Mouse (Mus musculus) intestine, postnatal 0 days (tissue): Measurements from ENCODE around the gene Rab42. TPM values are rescaled to one million over a fixed set of nuclear protein-coding genes. Genes with fewer than 3 reads are reported as not detected.
"Not testable (repeated sequence)": the region's sequence is repeated elsewhere in the genome, so short reads cannot be mapped to it uniquely, and the experiment has no call there.

Experiments
- ATAC-seq: fragments of 200-750 bp; cut with Nextera tagmentation; 2 replicates; pipeline ENCODE4 v1.8.0; 2017; ENCODE audit warnings: mild to moderate bottlenecking, moderate TSS enrichment, moderate library complexity
- H3K27ac ChIP-seq: fragments of 300-500 bp; sonication (generic); 2 replicates; pipeline ENCODE4 v1.5.1; 2014; ENCODE audit warnings: mild to moderate bottlenecking, low read depth, low read length, moderate library complexity
- H3K27me3 ChIP-seq: fragments of 300-500 bp; sonication (generic); replicated peaks from 2 replicates; pipeline ENCODE4 v1.6.1; 2014; ENCODE audit warnings: low read length, mixed read lengths; ENCODE audit not compliant: control insufficient read depth, insufficient read depth
- H3K36me3 ChIP-seq: fragments of 300-500 bp; sonication (generic); 2 replicates; pipeline ENCODE4 v1.6.1; 2014; ENCODE audit warnings: mild to moderate bottlenecking, moderate library complexity; ENCODE audit not compliant: control insufficient read depth, insufficient read depth
- H3K4me1 ChIP-seq: fragments of 300-500 bp; sonication (generic); replicated peaks from 2 replicates; pipeline ENCODE4 v1.6.1; 2014; ENCODE audit warnings: antibody characterized with exemption, low read length, mixed read lengths; ENCODE audit not compliant: control insufficient read depth, insufficient read depth
- H3K4me2 ChIP-seq: fragments of 300-500 bp; sonication (generic); replicated peaks from 2 replicates; pipeline ENCODE4 v1.6.1; 2014; ENCODE audit warnings: low read depth, mild to moderate bottlenecking, moderate library complexity
- H3K4me3 ChIP-seq: fragments of 300-500 bp; sonication (generic); 2 replicates; pipeline ENCODE4 v1.5.1; 2014; ENCODE audit warnings: low read depth, low read length
- H3K9ac ChIP-seq: fragments of 300-500 bp; sonication (generic); 2 replicates; pipeline ENCODE4 v1.6.1; 2014; ENCODE audit warnings: mild to moderate bottlenecking, low read depth, low read length
- H3K9me3 ChIP-seq: fragments of 300-500 bp; sonication (generic); 2 replicates; pipeline ENCODE4 v1.6.1; 2016; ENCODE audit warnings: mixed run types; ENCODE audit not compliant: control insufficient read depth
- CTCF ChIP-seq: sonication (generic); IDR thresholded peaks from 2 replicates; pipeline ENCODE4 v1.5.1; 2016; ENCODE audit warnings: low read depth, mild to moderate bottlenecking, control low read depth, antibody characterized with exemption, moderate library complexity
- WGBS: fragments of 180-500 bp; shearing (Covaris S2); extraction: QIAGEN DNeasy Blood & Tissue Kit; methylation state at CpG from one replicate; pipeline ENCODE4 v1.1.7; 2014; 5-methylcytosine and 5-hydroxymethylcytosine counted together
- polyA plus RNA-seq: library from polyadenylated mRNA; unstranded; fragments of >200 nt; fragmentation: Nextera tagmentation; extraction: Ambion mirVana; gene quantifications from 2 replicates; pipeline ENCODE4 v1.2.1, GENCODE M21; 2015

Gene Rab42
- polyA plus RNA-seq, 1 experiment from 2014 or later = 48.3 TPM

DNA sequence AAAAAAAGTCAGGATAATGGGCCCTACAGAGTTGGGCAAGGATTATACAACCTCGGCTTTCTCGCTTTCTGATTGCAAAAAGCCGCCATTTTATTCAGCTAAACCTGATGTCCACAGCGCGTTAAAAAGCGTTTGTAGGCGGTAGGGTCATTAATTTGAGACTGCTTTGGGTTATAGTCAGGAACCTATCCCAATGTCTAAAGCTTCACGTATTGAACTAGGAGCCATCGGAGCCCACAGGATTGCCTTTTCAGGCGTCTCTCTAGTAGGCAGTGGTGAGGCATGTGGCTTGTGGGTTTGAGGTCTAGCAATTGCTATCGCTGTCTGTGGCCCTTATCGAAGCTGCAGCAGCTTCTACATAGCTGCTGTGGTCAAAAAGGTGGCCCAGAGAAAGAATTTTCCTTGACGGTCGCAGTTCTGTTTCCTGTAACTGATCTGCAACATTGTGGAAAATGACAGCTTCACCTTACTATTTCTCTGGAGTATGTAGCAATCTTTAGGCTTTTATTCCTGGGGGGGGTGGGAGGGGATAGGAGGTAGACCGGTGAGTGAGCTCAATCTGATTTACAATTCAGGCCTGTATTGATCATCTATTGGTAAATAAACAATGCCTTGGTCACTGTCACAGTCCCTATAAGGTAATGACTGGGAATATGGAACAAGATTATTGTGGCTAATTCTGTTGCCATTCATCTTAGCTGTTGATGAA is 6.1 kb upstream of the Rab42 start:
- Histone ChIP-seq H3K9me3 (no peaks in the 10 kb centered on the region), H3K4me3 (peak overlapping the region; percentile 79), H3K27ac (peak overlapping the region; percentile 94), H3K4me1 (no peaks in the 10 kb centered on the region), H3K36me3 (peaks cover 37% of the 10 kb centered on the region), H3K4me2 (peak overlapping the region; percentile 80), H3K9ac (peak overlapping the region; percentile 84), H3K27me3 (no peaks in the 10 kb centered on the region)
- under 1% methylated on average over 15 of the region's 15 CpGs for WGBS
- no peak for ATAC-seq
- no peak for TF ChIP-seq CTCF

DNA sequence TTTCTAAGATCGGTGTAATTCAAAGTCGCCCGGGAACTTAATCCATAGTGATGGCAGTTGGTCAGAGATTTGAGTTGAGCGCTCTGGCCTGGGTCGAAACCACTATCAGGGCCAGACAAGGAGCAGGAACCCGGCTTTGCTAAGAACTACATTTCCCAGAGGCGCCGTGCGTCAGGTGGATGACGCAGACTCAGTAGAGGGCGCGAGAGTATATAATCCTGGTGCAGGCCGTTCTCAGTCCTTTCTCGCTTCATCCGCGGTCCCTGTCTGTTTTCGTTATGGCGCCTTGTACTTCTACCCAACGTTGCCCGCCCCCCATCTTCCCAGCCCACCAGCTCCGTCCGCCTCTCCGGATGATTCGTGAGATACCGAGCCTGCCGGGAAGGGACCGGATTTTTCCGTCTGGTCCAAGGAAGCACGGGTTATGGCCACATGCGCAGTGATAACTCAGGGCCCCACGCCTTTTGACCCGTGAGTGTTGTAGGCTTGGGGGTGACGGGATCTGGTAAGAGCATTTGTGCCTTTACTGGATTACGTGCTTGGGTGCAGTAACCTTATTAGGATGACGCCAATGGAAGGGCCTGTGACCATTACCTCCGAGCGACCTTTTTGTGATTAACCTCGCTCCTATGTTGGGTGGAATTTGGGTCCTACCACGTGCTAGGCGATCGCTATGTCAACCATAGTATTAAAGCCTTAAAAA is 5.4 kb upstream of the Rab42 start:
- H3K27ac ChIP-seq = peak overlapping the region; percentile 94
- H3K9me3 ChIP-seq = no peaks in the 10 kb centered on the region
- no peaks in the 10 kb centered on the region for H3K27me3 ChIP-seq
- H3K4me2 ChIP-seq = peak overlapping the region; percentile 80
- peaks cover 30% of the 10 kb centered on the region for H3K36me3 ChIP-seq
- WGBS = under 1% methylated on average over 41 of the region's 41 CpGs
- peak overlapping the region; percentile 79 for H3K4me3 ChIP-seq
- H3K4me1 ChIP-seq = no peaks in the 10 kb centered on the region
- no peak for TF ChIP-seq CTCF
- H3K9ac ChIP-seq = peak overlapping the region; percentile 84
- ATAC-seq = peak; percentile 81

DNA sequence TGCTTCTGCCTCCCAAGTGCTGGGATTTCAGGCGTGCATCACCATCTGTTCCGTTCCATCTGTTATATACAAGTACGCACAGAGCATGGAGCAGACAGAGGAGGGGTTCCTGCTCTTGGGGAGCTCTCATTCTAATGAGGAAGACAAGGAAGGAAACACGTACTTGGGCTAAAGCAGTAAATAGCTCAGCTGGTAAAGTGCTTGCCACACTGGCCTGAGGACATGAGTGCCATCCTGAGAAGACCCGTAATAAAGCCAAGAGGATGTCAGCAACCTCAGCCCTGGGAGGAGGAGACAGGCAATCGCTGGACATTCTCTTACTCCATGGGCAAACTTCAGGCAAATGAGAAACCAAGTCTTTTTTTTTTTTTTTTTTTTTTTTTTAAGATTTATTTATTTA is 2.8 kb upstream of the Rab42 start:
- ATAC-seq = no peak
- no peak overlapping the region for H3K9ac ChIP-seq
- TF ChIP-seq CTCF = no peak
- H3K4me1 ChIP-seq = no peaks in the 10 kb centered on the region
- peak overlapping the region; percentile 65 for H3K27ac ChIP-seq
- no peaks in the 10 kb centered on the region for H3K27me3 ChIP-seq
- peaks cover 8% of the 10 kb centered on the region for H3K36me3 ChIP-seq
- H3K4me3 ChIP-seq = no peak overlapping the region
- no peak overlapping the region for H3K4me2 ChIP-seq
- H3K9me3 ChIP-seq = no peaks in the 10 kb centered on the region
- 59% methylated on average over 6 of the region's 6 CpGs for WGBS

DNA sequence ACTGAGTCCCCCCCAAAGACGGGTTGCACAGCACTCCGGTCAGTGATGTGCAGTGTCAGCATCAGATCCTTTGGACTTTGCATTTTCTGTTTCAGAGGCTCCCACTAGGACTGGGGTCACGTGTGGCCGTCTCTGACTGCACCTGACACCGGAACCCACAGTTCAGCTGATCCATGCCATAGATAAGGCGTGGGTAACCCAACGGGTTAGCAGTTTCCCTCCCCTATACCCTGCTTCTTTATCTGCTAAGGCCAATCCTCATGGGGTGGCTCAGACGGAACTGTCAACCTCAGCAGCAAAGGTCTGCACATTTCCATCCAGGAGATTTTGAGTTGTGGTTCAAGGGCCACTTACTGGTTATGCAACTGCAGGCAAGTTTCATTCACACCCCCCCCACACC is 2.1 kb upstream of the Rab42 start:
- WGBS = 54% methylated on average over 8 of the region's 8 CpGs
- peak; percentile 65 for ATAC-seq
- no peak for TF ChIP-seq CTCF
- H3K9ac ChIP-seq = no peak overlapping the region
- H3K4me1 ChIP-seq = no peaks in the 10 kb centered on the region
- H3K36me3 ChIP-seq = peaks cover under 1% of the 10 kb centered on the region; the same call in 1 of the 2 replicates
- no peaks in the 10 kb centered on the region for H3K9me3 ChIP-seq
- H3K27ac ChIP-seq = peak overlapping the region; percentile 65
- no peak overlapping the region for H3K4me2 ChIP-seq
- H3K4me3 ChIP-seq = no peak overlapping the region
- no peaks in the 10 kb centered on the region for H3K27me3 ChIP-seq

DNA sequence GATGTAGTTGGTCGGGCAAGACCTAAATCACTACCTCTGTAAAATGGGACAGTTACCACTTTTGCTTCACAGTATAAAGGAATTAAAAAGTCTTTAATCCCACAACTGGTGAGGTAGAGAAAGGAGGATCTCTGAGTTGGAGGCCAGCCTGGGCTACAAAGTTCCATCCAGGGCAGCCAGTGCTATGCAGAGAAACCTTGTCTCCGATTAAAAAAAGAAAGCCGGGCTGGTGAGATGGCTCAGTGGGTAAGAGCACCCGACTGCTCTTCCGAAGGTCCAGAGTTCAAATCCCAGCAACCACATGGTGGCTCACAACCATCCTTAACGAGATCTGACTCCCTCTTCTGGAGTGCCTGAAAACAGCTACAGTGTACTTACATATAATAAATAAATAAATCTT is 299 bp upstream of the Rab42 start:
- not testable (repeated sequence) for H3K36me3 ChIP-seq, H3K4me1 ChIP-seq, ATAC-seq, H3K27me3 ChIP-seq, H3K9me3 ChIP-seq, H3K9ac ChIP-seq
- H3K4me2 ChIP-seq = peak overlapping the region; percentile 74
- 0 out of 2 replicates have a peak, but pooled peaks have one; percentile 3 for TF ChIP-seq CTCF
- H3K4me3 ChIP-seq = peak overlapping the region; percentile 50
- H3K27ac ChIP-seq = peak overlapping the region; percentile 77; the same call in 1 of the 2 replicates
- WGBS = 25% methylated on average over 6 of the region's 6 CpGs
